Mouse (Mus musculus): Measurements from ENCODE around the gene Cdsn. TPM values are rescaled to one million over a fixed set of nuclear protein-coding genes. Genes with fewer than 3 reads are reported as not detected.

The Cdsn gene
- polyA plus RNA-seq, 1 experiment from 2014 or later: not detected

- H3K27me3 ChIP-seq (replicated peaks): peaks cover 14% of the 10 kb centered on the region
- ATAC-seq: no peak
- H3K4me1 ChIP-seq: no peaks in the 10 kb centered on the region
- H3K4me3 ChIP-seq: no peak overlapping the region
- no peak overlapping the region for H3K4me2 ChIP-seq
- no peak overlapping the region for H3K9ac ChIP-seq
- 36% methylated on average over 8 of the region's 8 CpGs for WGBS (ENCODE audit: insufficient replicate concordance)
- H3K27ac ChIP-seq: no peak overlapping the region
- H3K36me3 ChIP-seq: no peaks in the 10 kb centered on the region
- H3K9me3 ChIP-seq (replicated peaks): peaks cover 6% of the 10 kb centered on the region; the same call in 1 of the 2 replicates
Observed at GRCm38 (mm10) chr17:35601736-35602354, 49.9 kb downstream of the Cdsn start.

Other genes with a start within 250 kb of the Cdsn start
- 0.93 and 1.0 TPM in 2 replicates for gene H2-Q1, start 231.7 kb upstream of the Cdsn start, polyA plus RNA-seq (2016; fragmentation: Nextera tagmentation; extraction: Ambion mirVana)
- gene H2-Q2, start 209.9 kb upstream of the Cdsn start, polyA plus RNA-seq (2016; fragmentation: Nextera tagmentation; extraction: Ambion mirVana): 0.72 and 0.85 TPM in 2 replicates
- gene H2-Q4, start 172.5 kb upstream of the Cdsn start, polyA plus RNA-seq (2016; fragmentation: Nextera tagmentation; extraction: Ambion mirVana): 1.9 and 2.3 TPM in 2 replicates
- gene H2-Q6, start 127.3 kb upstream of the Cdsn start, polyA plus RNA-seq (2016; fragmentation: Nextera tagmentation; extraction: Ambion mirVana): 10.1 and 10.9 TPM in 2 replicates
- 23.4 and 24.6 TPM in 2 replicates for gene H2-Q7, start 113.0 kb upstream of the Cdsn start, polyA plus RNA-seq (2016; fragmentation: Nextera tagmentation; extraction: Ambion mirVana)
- 102 TPM in 2 replicates for gene H2-Q10, start 82.0 kb upstream of the Cdsn start, polyA plus RNA-seq (2016; fragmentation: Nextera tagmentation; extraction: Ambion mirVana)
- not detected in 2 replicates for gene Pou5f1, start 46.1 kb upstream of the Cdsn start, polyA plus RNA-seq (2016; fragmentation: Nextera tagmentation; extraction: Ambion mirVana)
- gene Tcf19, start 35.3 kb upstream of the Cdsn start, polyA plus RNA-seq (2016; fragmentation: Nextera tagmentation; extraction: Ambion mirVana): 42.2 and 42.4 TPM in 2 replicates
- 10.4 and 14.1 TPM in 2 replicates for gene Cchcr1, start 35.0 kb upstream of the Cdsn start, polyA plus RNA-seq (2016; fragmentation: Nextera tagmentation; extraction: Ambion mirVana)
- 0.14 and 0.22 TPM in 2 replicates for gene Psors1c2, start 18.9 kb upstream of the Cdsn start, polyA plus RNA-seq (2016; fragmentation: Nextera tagmentation; extraction: Ambion mirVana)
- not detected in 2 replicates for gene 2300002M23Rik, start 15.3 kb downstream of the Cdsn start, polyA plus RNA-seq (2016; fragmentation: Nextera tagmentation; extraction: Ambion mirVana)
- not detected in 2 replicates for gene Sfta2, start 49.4 kb downstream of the Cdsn start, polyA plus RNA-seq (2016; fragmentation: Nextera tagmentation; extraction: Ambion mirVana)
- gene Gm9573, start 74.5 kb downstream of the Cdsn start, polyA plus RNA-seq (2016; fragmentation: Nextera tagmentation; extraction: Ambion mirVana): not detected in 2 replicates
- gene Mucl3, start 91.6 kb downstream of the Cdsn start, polyA plus RNA-seq (2016; fragmentation: Nextera tagmentation; extraction: Ambion mirVana): 0.05 TPM in 1 of 2 replicates, not detected in the other
- gene Vars2, start 115.5 kb downstream of the Cdsn start, polyA plus RNA-seq (2016; fragmentation: Nextera tagmentation; extraction: Ambion mirVana): 10.7 and 11.8 TPM in 2 replicates
- gene Gtf2h4, start 121.6 kb downstream of the Cdsn start, polyA plus RNA-seq (2016; fragmentation: Nextera tagmentation; extraction: Ambion mirVana): 38.3 and 44.0 TPM in 2 replicates
- gene Ddr1, start 152.5 kb downstream of the Cdsn start, polyA plus RNA-seq (2016; fragmentation: Nextera tagmentation; extraction: Ambion mirVana): 5.7 and 6.1 TPM in 2 replicates